Mouse (Mus musculus) hindbrain, embryonic 16.5 days (tissue): Measurements from ENCODE around the gene Top1. TPM values are rescaled to one million over a fixed set of nuclear protein-coding genes. Genes with fewer than 3 reads are reported as not detected.
A peak's percentile ranks its signal among the peaks of the same experiment; 100 is the strongest.

Source experiments
- ATAC-seq: fragments of 200-750 bp; cut with Nextera tagmentation; 2 replicates; pipeline ENCODE4 v1.8.0; 2017; ENCODE audit warnings: moderate TSS enrichment, moderate library complexity
- H3K27ac ChIP-seq: fragments of 300-500 bp; sonication (generic); 2 replicates; pipeline ENCODE4 v1.5.1; 2014; ENCODE audit warnings: low read depth, mild to moderate bottlenecking, control low read depth, low read length, moderate library complexity
- H3K27me3 ChIP-seq: fragments of 300-500 bp; sonication (generic); replicated peaks from 2 replicates; pipeline ENCODE4 v1.6.1; 2014; ENCODE audit warnings: low read length; ENCODE audit not compliant: control insufficient read depth, insufficient read depth
- H3K36me3 ChIP-seq: fragments of 300-500 bp; sonication (generic); 2 replicates; pipeline ENCODE4 v1.6.1; 2014; ENCODE audit warnings: mild to moderate bottlenecking, low read length, moderate library complexity, mixed read lengths; ENCODE audit not compliant: control insufficient read depth, insufficient read depth
- H3K4me1 ChIP-seq: fragments of 300-500 bp; sonication (generic); 2 replicates; pipeline ENCODE4 v1.6.1; 2014; ENCODE audit warnings: low read depth, low read length; ENCODE audit not compliant: control insufficient read depth, insufficient read depth
- H3K4me2 ChIP-seq: fragments of 300-500 bp; sonication (generic); 2 replicates; pipeline ENCODE4 v1.6.1; 2014; ENCODE audit warnings: mild to moderate bottlenecking, low read length, control low read depth, moderate library complexity
- H3K4me3 ChIP-seq: fragments of 300-500 bp; sonication (generic); 2 replicates; pipeline ENCODE4 v1.5.1; 2014; ENCODE audit warnings: mild to moderate bottlenecking, low read length, control low read depth, moderate library complexity
- H3K9ac ChIP-seq: fragments of 300-500 bp; sonication (generic); 2 replicates; pipeline ENCODE4 v1.6.1; 2014; ENCODE audit warnings: low read depth, mild to moderate bottlenecking, control low read depth, low read length, moderate library complexity
- H3K9me3 ChIP-seq: fragments of 300-500 bp; sonication (generic); 2 replicates; pipeline ENCODE4 v1.6.1; 2014; ENCODE audit warnings: mild to moderate bottlenecking, low read length, moderate library complexity; ENCODE audit not compliant: control insufficient read depth
- WGBS: fragments of 180-500 bp; shearing (Covaris S2); extraction: QIAGEN DNeasy Blood & Tissue Kit; methylation state at CpG from one replicate; pipeline ENCODE4 v1.1.7; 2014; 5-methylcytosine and 5-hydroxymethylcytosine counted together
- polyA plus RNA-seq: library from polyadenylated mRNA; unstranded; fragments of >200 nt; fragmentation: Nextera tagmentation; extraction: Ambion mirVana; gene quantifications from 2 replicates; pipeline ENCODE4 v1.2.1, GENCODE M21; 2015

Gene Top1
- polyA plus RNA-seq, 1 experiment from 2014 or later: 55.7 TPM

GRCm38 (mm10) chr2:160763816-160764215 is 118.1 kb downstream of the Top1 start:
- Histone ChIP-seq H3K4me1 (no peaks in the 10 kb centered on the region; the same call in 1 of the 2 replicates), H3K27me3 (no peaks in the 10 kb centered on the region), H3K36me3 (peaks cover 43% of the 10 kb centered on the region), H3K4me3 (no peak overlapping the region), H3K9ac (no peak overlapping the region), H3K9me3 (no peaks in the 10 kb centered on the region), H3K4me2 (no peak overlapping the region), H3K27ac (no peak overlapping the region)
- WGBS: 94% methylated on average over 3 of the region's 3 CpGs
- ATAC-seq: no peak

- ATAC-seq: no peak
- H3K27ac ChIP-seq: no peak overlapping the region; the same call in 1 of the 2 replicates
- H3K36me3 ChIP-seq: peaks cover 37% of the 10 kb centered on the region
- no peaks in the 10 kb centered on the region for H3K9me3 ChIP-seq
- no peak overlapping the region for H3K9ac ChIP-seq
- no peaks in the 10 kb centered on the region; the same call in 1 of the 2 replicates for H3K4me1 ChIP-seq
- H3K4me2 ChIP-seq: no peak overlapping the region
- H3K27me3 ChIP-seq: no peaks in the 10 kb centered on the region
- 91% methylated on average over 2 of the region's 2 CpGs for WGBS
- H3K4me3 ChIP-seq: no peak overlapping the region
Measured at GRCm38 (mm10) chr2:160764386-160764785, 118.7 kb downstream of the Top1 start.

GRCm38 (mm10) chr2:160765096-160765495 is 119.4 kb downstream of the Top1 start:
- no peak overlapping the region for H3K4me3 ChIP-seq
- no peak for ATAC-seq
- H3K36me3 ChIP-seq: peaks cover 31% of the 10 kb centered on the region
- H3K4me1 ChIP-seq: no peaks in the 10 kb centered on the region; the same call in 1 of the 2 replicates
- no peaks in the 10 kb centered on the region for H3K27me3 ChIP-seq
- WGBS: 73% methylated on average over 3 of the region's 3 CpGs
- peak overlapping the region; percentile 16; the same call in 1 of the 2 replicates for H3K27ac ChIP-seq
- H3K9me3 ChIP-seq: no peaks in the 10 kb centered on the region
- H3K9ac ChIP-seq: no peak overlapping the region
- no peak overlapping the region for H3K4me2 ChIP-seq

GRCm38 (mm10) chr2:160766371-160766771 is 120.7 kb downstream of the Top1 start:
- Histone ChIP-seq H3K4me3 (no peak overlapping the region), H3K27me3 (no peaks in the 10 kb centered on the region), H3K36me3 (peaks cover 20% of the 10 kb centered on the region), H3K9me3 (no peaks in the 10 kb centered on the region), H3K9ac (no peak overlapping the region), H3K4me1 (no peaks in the 10 kb centered on the region; the same call in 1 of the 2 replicates), H3K27ac (peak overlapping the region; percentile 3; the same call in 1 of the 2 replicates), H3K4me2 (no peak overlapping the region)
- ATAC-seq: no peak
- WGBS: 71% methylated on average over 5 of the region's 5 CpGs

GRCm38 (mm10) chr2:160767201-160767600 is 121.5 kb downstream of the Top1 start:
- no peak overlapping the region; the same call in 1 of the 2 replicates for H3K27ac ChIP-seq

GRCm38 (mm10) chr2:160768097-160768695 is 122.5 kb downstream of the Top1 start:
- Histone ChIP-seq H3K4me1 (no peaks in the 10 kb centered on the region; the same call in 1 of the 2 replicates), H3K9ac (no peak overlapping the region), H3K4me3 (no peak overlapping the region), H3K27ac (peak overlapping the region; percentile 18; the same call in 1 of the 2 replicates), H3K36me3 (peaks cover 7% of the 10 kb centered on the region), H3K27me3 (no peaks in the 10 kb centered on the region), H3K4me2 (no peak overlapping the region), H3K9me3 (no peaks in the 10 kb centered on the region)
- 74% methylated on average over 4 of the region's 4 CpGs for WGBS
- ATAC-seq: no peak

More at GRCm38 (mm10) chr2:160767201-160767600, 121.5 kb downstream of the Top1 start:
- Histone ChIP-seq H3K4me2 (no peak overlapping the region), H3K36me3 (peaks cover 12% of the 10 kb centered on the region), H3K27me3 (no peaks in the 10 kb centered on the region), H3K4me3 (no peak overlapping the region), H3K4me1 (no peaks in the 10 kb centered on the region; the same call in 1 of the 2 replicates), H3K9me3 (no peaks in the 10 kb centered on the region), H3K9ac (no peak overlapping the region)
- 94% methylated on average over 2 of the region's 2 CpGs for WGBS
- ATAC-seq: no peak

GRCm38 (mm10) chr2:160768997-160769396 is 123.3 kb downstream of the Top1 start:
- no peaks in the 10 kb centered on the region for H3K27me3 ChIP-seq
- no peaks in the 10 kb centered on the region for H3K9me3 ChIP-seq
- 94% methylated on average over 2 of the region's 2 CpGs for WGBS
- no peak for ATAC-seq
- H3K9ac ChIP-seq: no peak overlapping the region
- H3K4me1 ChIP-seq: no peaks in the 10 kb centered on the region; the same call in 1 of the 2 replicates
- H3K4me2 ChIP-seq: no peak overlapping the region
- peaks cover under 1% of the 10 kb centered on the region; the same call in 1 of the 2 replicates for H3K36me3 ChIP-seq
- no peak overlapping the region for H3K4me3 ChIP-seq
- H3K27ac ChIP-seq: no peak overlapping the region

GRCm38 (mm10) chr2:160770409-160770808 is 124.7 kb downstream of the Top1 start:
- H3K27me3 ChIP-seq: no peaks in the 10 kb centered on the region
- no peaks in the 10 kb centered on the region; the same call in 1 of the 2 replicates for H3K36me3 ChIP-seq
- no peak overlapping the region for H3K27ac ChIP-seq
- no peaks in the 10 kb centered on the region; the same call in 1 of the 2 replicates for H3K4me1 ChIP-seq
- no peaks in the 10 kb centered on the region for H3K9me3 ChIP-seq
- H3K4me3 ChIP-seq: no peak overlapping the region
- H3K4me2 ChIP-seq: no peak overlapping the region
- H3K9ac ChIP-seq: no peak overlapping the region
- no peak for ATAC-seq

GRCm38 (mm10) chr2:160770871-160771270 is 125.2 kb downstream of the Top1 start:
- Histone ChIP-seq H3K9ac (no peak overlapping the region), H3K4me1 (no peaks in the 10 kb centered on the region; the same call in 1 of the 2 replicates), H3K36me3 (no peaks in the 10 kb centered on the region; the same call in 1 of the 2 replicates), H3K9me3 (no peaks in the 10 kb centered on the region), H3K27ac (no peak overlapping the region), H3K4me3 (no peak overlapping the region), H3K4me2 (no peak overlapping the region), H3K27me3 (no peaks in the 10 kb centered on the region)
- ATAC-seq: no peak
- 89% methylated on average over 1 of the region's 1 CpGs for WGBS
